Mouse (Mus musculus): ENCODE results near the gene P2ry2.

GRCm38 (mm10) chr7:101051551-101052221 is 39.0 kb upstream of the P2ry2 start:
- TF ChIP-seq CTCF (IDR thresholded peaks at IDR 0.05; ENCODE audit: control insufficient read depth, insufficient read depth, low read length) (peak; percentile 84), POLR2A (IDR thresholded peaks at IDR 0.05; ENCODE audit: borderline replicate concordance, control insufficient read depth, low read depth, low read length) (no peak)
